Mouse (Mus musculus) brown adipose tissue, adult 24 weeks (tissue): Measurements from ENCODE around the gene Nod1. TPM values are rescaled to one million over a fixed set of nuclear protein-coding genes. Genes with fewer than 3 reads are reported as not detected.
A peak's percentile ranks its signal among the peaks of the same experiment; 100 is the strongest.
"Not testable (repeated sequence)": the region's sequence is repeated elsewhere in the genome, so short reads cannot be mapped to it uniquely, and the experiment has no call there.

ENCODE experiments used
- H3K27ac ChIP-seq: fragments of 200-500 bp; replicated peaks from 2 replicates; pipeline ENCODE4 v1.5.1; 2012; ENCODE audit warnings: low read depth, mild to moderate bottlenecking, low read length
- H3K4me1 ChIP-seq: fragments of 200-500 bp; 2 replicates; pipeline ENCODE4 v1.6.1; 2012; ENCODE audit warnings: low read length, mixed read lengths; ENCODE audit not compliant: control insufficient read depth, insufficient read depth, insufficient read length
- H3K4me3 ChIP-seq: fragments of 200-500 bp; 2 replicates; pipeline ENCODE4 v1.5.1; 2012; ENCODE audit warnings: low read depth, mild to moderate bottlenecking, low read length, moderate library complexity; ENCODE audit not compliant: insufficient read depth
- polyA plus RNA-seq: library from polyadenylated mRNA; stranded (reverse); fragments of >200 nt; gene quantifications from 2 replicates; pipeline ENCODE4 v1.2.4, GENCODE M21; 2012; ENCODE audit not compliant: missing spikeins, insufficient read depth, insufficient read length

Nod1 gene
- polyA plus RNA-seq, 1 experiment = 6.7 TPM

- Histone ChIP-seq H3K27ac (no peak overlapping the region), H3K4me3 (no peak overlapping the region), H3K4me1 (peaks cover 26% of the 10 kb centered on the region)
These were observed 7.7 kb downstream of the Nod1 start for GRCm38 (mm10) chr6:54964755-54965154.

- H3K27ac ChIP-seq = no peak overlapping the region
These were observed 8.8 kb downstream of the Nod1 start for GRCm38 (mm10) chr6:54963599-54963998.

GRCm38 (mm10) chr6:54957655-54958054 lies 14.8 kb downstream of the Nod1 start:
- peaks cover 40% of the 10 kb centered on the region for H3K4me1 ChIP-seq
- peak overlapping the region; percentile 72 for H3K27ac ChIP-seq
- H3K4me3 ChIP-seq = no peak overlapping the region

More at GRCm38 (mm10) chr6:54963599-54963998, 8.8 kb downstream of the Nod1 start:
- H3K4me1 ChIP-seq = peaks cover 26% of the 10 kb centered on the region
- no peak overlapping the region for H3K4me3 ChIP-seq

- peaks cover 38% of the 10 kb centered on the region for H3K4me1 ChIP-seq
- no peak overlapping the region for H3K4me3 ChIP-seq
- H3K27ac ChIP-seq = peak overlapping the region; percentile 33
These were observed 16.0 kb downstream of the Nod1 start for GRCm38 (mm10) chr6:54956425-54956824.

GRCm38 (mm10) chr6:54955949-54956348 lies 16.5 kb downstream of the Nod1 start:
- peaks cover 36% of the 10 kb centered on the region for H3K4me1 ChIP-seq
- no peak overlapping the region for H3K4me3 ChIP-seq
- peak overlapping the region; percentile 33 for H3K27ac ChIP-seq

GRCm38 (mm10) chr6:54954659-54955414 lies 17.6 kb downstream of the Nod1 start:
- Histone ChIP-seq H3K4me1 (peaks cover 31% of the 10 kb centered on the region), H3K27ac (peak overlapping the region; percentile 81), H3K4me3 (no peak overlapping the region)

GRCm38 (mm10) chr6:54953399-54953798 lies 19.0 kb downstream of the Nod1 start:
- H3K27ac ChIP-seq, H3K4me3 ChIP-seq: not testable (repeated sequence)
- H3K4me1 ChIP-seq = peaks cover 30% of the 10 kb centered on the region

GRCm38 (mm10) chr6:54952542-54952941 lies 19.9 kb downstream of the Nod1 start:
- no peak overlapping the region for H3K4me3 ChIP-seq
- H3K27ac ChIP-seq = no peak overlapping the region
- H3K4me1 ChIP-seq = peaks cover 28% of the 10 kb centered on the region

- Histone ChIP-seq H3K27ac (no peak overlapping the region), H3K4me1 (peaks cover 11% of the 10 kb centered on the region), H3K4me3 (no peak overlapping the region)
These were observed 23.7 kb downstream of the Nod1 start for GRCm38 (mm10) chr6:54948682-54949081.

- Histone ChIP-seq H3K4me3 (no peak overlapping the region), H3K4me1 (peaks cover 16% of the 10 kb centered on the region), H3K27ac (no peak overlapping the region)
These were observed 26.0 kb downstream of the Nod1 start for GRCm38 (mm10) chr6:54946241-54946953.

GRCm38 (mm10) chr6:54944551-54944950 lies 27.9 kb downstream of the Nod1 start:
- H3K27ac ChIP-seq = no peak overlapping the region
- no peak overlapping the region for H3K4me3 ChIP-seq
- peaks cover 29% of the 10 kb centered on the region for H3K4me1 ChIP-seq

GRCm38 (mm10) chr6:54943753-54944152 lies 28.7 kb downstream of the Nod1 start:
- H3K27ac ChIP-seq = no peak overlapping the region
- H3K4me1 ChIP-seq = peaks cover 37% of the 10 kb centered on the region
- H3K4me3 ChIP-seq = no peak overlapping the region

- no peak overlapping the region for H3K4me3 ChIP-seq
- peaks cover 37% of the 10 kb centered on the region for H3K4me1 ChIP-seq
- H3K27ac ChIP-seq = no peak overlapping the region
These were observed 29.1 kb downstream of the Nod1 start for GRCm38 (mm10) chr6:54943292-54943691.

- no peak overlapping the region for H3K4me3 ChIP-seq
- peaks cover 29% of the 10 kb centered on the region for H3K4me1 ChIP-seq
- H3K27ac ChIP-seq = peak overlapping the region; percentile 63; the same call in 1 of the 2 replicates
These were observed 31.3 kb downstream of the Nod1 start for GRCm38 (mm10) chr6:54941149-54941548.

GRCm38 (mm10) chr6:54940126-54940525 lies 32.3 kb downstream of the Nod1 start:
- Histone ChIP-seq H3K4me1 (peaks cover 29% of the 10 kb centered on the region), H3K4me3 (0 out of 2 replicates have a peak overlapping the region, but pooled peaks have one; percentile 8), H3K27ac (peak overlapping the region; percentile 63)
